Mouse (Mus musculus): Measurements from ENCODE around the gene Mrpl17. TPM values are rescaled to one million over a fixed set of nuclear protein-coding genes. Genes with fewer than 3 reads are reported as not detected.

Gene Mrpl17
- polyA plus RNA-seq, 1 experiment from 2014 or later: 226 TPM

- H3K9ac ChIP-seq: no peak overlapping the region
- peaks cover 64% of the 10 kb centered on the region for H3K36me3 ChIP-seq
- no peak overlapping the region for H3K4me3 ChIP-seq
- peaks cover 44% of the 10 kb centered on the region for H3K27me3 ChIP-seq (replicated peaks)
- WGBS: 86% methylated on average over 11 of the region's 11 CpGs
- H3K4me2 ChIP-seq: no peak overlapping the region
- peaks cover 27% of the 10 kb centered on the region for H3K4me1 ChIP-seq
- no peaks in the 10 kb centered on the region for H3K9me3 ChIP-seq
- no peak for ATAC-seq (ENCODE audit: extremely low read depth, insufficient number of reproducible peaks, low FRiP score, low TSS enrichment)
- no peak overlapping the region for H3K27ac ChIP-seq (replicated peaks)
Measured at GRCm38 (mm10) chr7:105764331-105764730, 46.6 kb downstream of the Mrpl17 start.

DNA sequence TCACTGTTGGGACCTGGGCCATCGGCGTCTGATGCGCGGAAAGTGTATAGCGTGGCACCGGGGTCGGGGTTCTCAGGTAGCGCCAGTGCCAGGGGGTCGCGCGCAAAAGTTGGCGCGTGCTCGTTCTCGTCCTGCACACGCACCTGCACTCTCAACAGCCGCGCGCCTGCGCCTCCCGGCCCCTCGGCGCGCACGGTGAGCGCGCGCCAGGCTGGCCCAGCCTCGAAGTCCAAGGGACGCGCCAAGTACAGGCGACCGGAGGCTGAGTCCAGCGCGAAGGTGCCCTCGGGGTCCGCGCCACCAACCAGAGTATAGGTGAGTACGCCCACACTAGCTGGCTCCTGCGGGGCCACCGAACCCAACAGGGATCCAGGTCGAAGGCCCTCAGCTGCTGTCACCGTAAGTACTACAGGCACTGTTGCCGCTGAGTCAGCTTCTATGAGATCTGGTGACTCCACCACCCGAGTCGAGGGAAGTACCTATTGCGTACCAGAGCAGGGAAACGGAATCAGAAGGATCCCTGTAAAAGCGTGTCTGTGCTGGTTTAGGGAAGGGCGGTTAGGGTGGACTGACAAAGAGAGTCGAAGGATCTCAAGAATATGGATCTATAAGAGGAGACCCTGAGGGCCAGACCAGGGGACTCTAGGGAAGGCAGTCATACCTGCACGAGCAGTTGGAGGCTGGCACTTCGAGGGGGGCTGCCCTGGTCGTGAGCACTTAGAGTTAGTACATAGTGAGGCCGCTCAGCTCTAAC is 48.2 kb downstream of the Mrpl17 start:
- Histone ChIP-seq H3K27me3 (replicated peaks) (peaks cover 44% of the 10 kb centered on the region), H3K27ac (replicated peaks) (no peak overlapping the region), H3K36me3 (peaks cover 80% of the 10 kb centered on the region), H3K4me3 (peak overlapping the region; percentile 47), H3K4me1 (peaks cover 13% of the 10 kb centered on the region), H3K9me3 (no peaks in the 10 kb centered on the region), H3K4me2 (peak overlapping the region; percentile 78), H3K9ac (peak overlapping the region; percentile 44; the same call in 1 of the 2 replicates)
- 24% methylated on average over 55 of the region's 55 CpGs for WGBS
- ATAC-seq (ENCODE audit: extremely low read depth, insufficient number of reproducible peaks, low FRiP score, low TSS enrichment): no peak

GRCm38 (mm10) chr7:105761813-105762484 is 49.0 kb downstream of the Mrpl17 start:
- Histone ChIP-seq H3K4me1 (peaks cover 7% of the 10 kb centered on the region; the same call in 1 of the 2 replicates), H3K27me3 (replicated peaks) (peaks cover 44% of the 10 kb centered on the region), H3K27ac (replicated peaks) (no peak overlapping the region), H3K4me3 (peak overlapping the region; percentile 47), H3K9me3 (no peaks in the 10 kb centered on the region), H3K4me2 (peak overlapping the region; percentile 78), H3K36me3 (peaks cover 88% of the 10 kb centered on the region), H3K9ac (peak overlapping the region; percentile 44; the same call in 1 of the 2 replicates)
- ATAC-seq (ENCODE audit: extremely low read depth, insufficient number of reproducible peaks, low FRiP score, low TSS enrichment): 0 out of 2 replicates have a peak, but pooled peaks have one; percentile 19
- WGBS: 23% methylated on average over 51 of the region's 51 CpGs

DNA sequence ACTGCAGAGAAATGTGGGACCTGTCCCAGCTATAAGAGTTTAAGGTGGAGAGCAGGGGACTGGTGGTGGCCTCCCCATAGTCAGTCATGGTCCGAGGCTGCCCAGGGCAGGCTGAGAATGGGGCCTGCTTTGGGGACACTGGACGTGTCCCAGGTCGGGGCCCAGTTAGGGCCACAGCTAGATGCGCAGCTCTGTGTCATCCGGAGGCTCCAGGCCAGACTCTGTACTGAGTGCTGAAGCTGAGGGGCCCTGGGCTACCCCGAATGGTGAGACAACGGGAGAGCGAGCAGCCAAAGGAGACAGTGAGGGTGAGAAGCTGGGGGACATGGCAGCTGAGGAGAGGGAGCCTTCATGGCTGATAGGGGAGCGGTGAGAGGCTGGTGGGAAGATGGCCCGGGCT is 57.6 kb downstream of the Mrpl17 start:
- Histone ChIP-seq H3K4me1 (peaks cover 17% of the 10 kb centered on the region), H3K27ac (replicated peaks) (no peak overlapping the region), H3K27me3 (replicated peaks) (no peaks in the 10 kb centered on the region), H3K36me3 (peaks cover 69% of the 10 kb centered on the region), H3K9ac (no peak overlapping the region), H3K9me3 (no peaks in the 10 kb centered on the region), H3K4me2 (no peak overlapping the region), H3K4me3 (no peak overlapping the region)
- no peak for ATAC-seq (ENCODE audit: extremely low read depth, insufficient number of reproducible peaks, low FRiP score, low TSS enrichment)
- WGBS: 85% methylated on average over 10 of the region's 10 CpGs

Other genes with a start within 250 kb of the Mrpl17 start
- gene Apbb1, start 229.4 kb downstream of the Mrpl17 start, polyA plus RNA-seq (2015; fragmentation: Nextera tagmentation; extraction: Ambion mirVana): 45.6 and 48.3 TPM in 2 replicates
- gene Hpx, start 211.0 kb downstream of the Mrpl17 start, polyA plus RNA-seq (2015; fragmentation: Nextera tagmentation; extraction: Ambion mirVana): 0.72 and 5.2 TPM in 2 replicates
- gene Trim3, start 177.5 kb downstream of the Mrpl17 start, polyA plus RNA-seq (2015; fragmentation: Nextera tagmentation; extraction: Ambion mirVana): 24.2 and 24.5 TPM in 2 replicates
- 162 and 171 TPM in 2 replicates for gene Timm10b, start 171.0 kb downstream of the Mrpl17 start, polyA plus RNA-seq (2015; fragmentation: Nextera tagmentation; extraction: Ambion mirVana)
- gene Arfip2, start 170.7 kb downstream of the Mrpl17 start, polyA plus RNA-seq (2015; fragmentation: Nextera tagmentation; extraction: Ambion mirVana): 41.7 and 50.5 TPM in 2 replicates
- 23.5 and 31.6 TPM in 2 replicates for gene Gm45799, start 170.5 kb downstream of the Mrpl17 start, polyA plus RNA-seq (2015; fragmentation: Nextera tagmentation; extraction: Ambion mirVana)
- gene Dnhd1, start 160.3 kb downstream of the Mrpl17 start, polyA plus RNA-seq (2015; fragmentation: Nextera tagmentation; extraction: Ambion mirVana): 0.44 and 0.60 TPM in 2 replicates
- 354 and 386 TPM in 2 replicates for gene Ilk, start 74.5 kb downstream of the Mrpl17 start, polyA plus RNA-seq (2015; fragmentation: Nextera tagmentation; extraction: Ambion mirVana)
- gene Rrp8, start 73.7 kb downstream of the Mrpl17 start, polyA plus RNA-seq (2015; fragmentation: Nextera tagmentation; extraction: Ambion mirVana): 25.0 and 25.1 TPM in 2 replicates
- 120 and 134 TPM in 2 replicates for gene Taf10, start 66.7 kb downstream of the Mrpl17 start, polyA plus RNA-seq (2015; fragmentation: Nextera tagmentation; extraction: Ambion mirVana)
- gene Tpp1, start 58.9 kb downstream of the Mrpl17 start, polyA plus RNA-seq (2015; fragmentation: Nextera tagmentation; extraction: Ambion mirVana): 80.7 and 88.2 TPM in 2 replicates
- 4.7 and 5.9 TPM in 2 replicates for gene Dchs1, start 23.4 kb downstream of the Mrpl17 start, polyA plus RNA-seq (2015; fragmentation: Nextera tagmentation; extraction: Ambion mirVana)
- 0.56 TPM in 1 of 2 replicates, not detected in the other for gene Gm4070, start 142.9 kb upstream of the Mrpl17 start, polyA plus RNA-seq (2015; fragmentation: Nextera tagmentation; extraction: Ambion mirVana)